Mouse (Mus musculus) mesoderm, embryonic 11.5 days (tissue): ENCODE results near the gene 1700029J07Rik.

Experiments
- DNase-seq: peaks from one replicate; pipeline ENCODE4 v3.0.0-alpha.2; 2012; ENCODE audit warnings: low read depth, low spot score

1700029J07Rik gene

DNA sequence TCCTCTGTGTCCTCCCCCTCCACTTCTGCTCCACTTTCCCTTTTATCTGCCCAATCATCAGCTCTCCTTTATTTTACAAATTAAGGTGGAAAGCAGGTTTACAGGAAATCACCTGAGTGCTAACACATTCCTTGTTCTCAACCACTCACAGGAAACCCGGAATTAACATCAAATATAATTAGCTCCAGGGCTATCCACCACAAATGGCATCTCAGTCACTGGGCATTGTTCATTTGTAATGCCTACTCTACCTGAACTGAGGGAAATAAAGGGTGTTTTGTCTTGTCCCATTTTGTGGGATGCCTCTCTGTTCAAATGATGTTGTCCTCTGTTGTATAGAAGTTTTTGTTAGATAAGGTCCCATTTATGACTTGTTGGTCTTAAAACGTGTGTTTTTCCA, 24.4 kb downstream of the 1700029J07Rik start:
- no peak for DNase-seq

DNA sequence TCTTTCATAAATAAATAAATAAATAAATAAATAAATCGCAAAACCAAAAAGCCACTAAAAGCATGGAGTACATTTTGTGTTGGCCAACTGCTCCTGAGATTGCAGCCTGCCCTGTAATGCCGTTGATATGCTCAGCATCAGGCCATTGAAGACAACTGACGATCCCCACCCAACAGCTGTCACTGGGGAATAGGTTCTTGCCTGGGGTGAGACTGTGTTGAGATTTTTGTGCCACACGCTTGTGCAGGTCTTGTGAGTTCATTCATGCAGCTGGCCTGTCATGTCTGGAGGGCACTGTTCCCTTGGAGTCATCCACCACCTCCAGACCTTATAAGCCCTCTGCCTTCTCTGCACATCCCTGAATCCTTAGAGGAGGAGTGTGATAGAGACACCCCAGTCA, 28.8 kb downstream of the 1700029J07Rik start:
- DNase-seq: no peak

DNA sequence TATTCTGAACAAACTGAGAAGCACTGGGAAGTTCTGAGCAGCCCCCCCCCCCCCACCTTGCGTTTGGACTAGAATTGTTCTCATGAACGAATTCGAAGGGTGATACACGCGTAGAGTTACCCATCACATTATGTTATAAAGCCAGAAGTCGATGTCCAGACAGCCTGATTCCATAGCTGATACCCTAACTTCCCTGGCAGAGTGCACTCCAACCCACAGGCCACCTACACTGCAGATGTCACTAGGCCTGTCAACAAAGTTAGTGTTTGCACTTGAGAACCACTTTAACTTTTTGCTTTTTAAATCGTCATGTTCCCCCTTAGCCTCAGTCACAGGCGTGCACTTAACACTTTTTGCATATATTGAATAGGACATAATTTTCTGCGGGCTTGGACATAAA, 38.1 kb downstream of the 1700029J07Rik start:
- DNase-seq: no peak

DNA sequence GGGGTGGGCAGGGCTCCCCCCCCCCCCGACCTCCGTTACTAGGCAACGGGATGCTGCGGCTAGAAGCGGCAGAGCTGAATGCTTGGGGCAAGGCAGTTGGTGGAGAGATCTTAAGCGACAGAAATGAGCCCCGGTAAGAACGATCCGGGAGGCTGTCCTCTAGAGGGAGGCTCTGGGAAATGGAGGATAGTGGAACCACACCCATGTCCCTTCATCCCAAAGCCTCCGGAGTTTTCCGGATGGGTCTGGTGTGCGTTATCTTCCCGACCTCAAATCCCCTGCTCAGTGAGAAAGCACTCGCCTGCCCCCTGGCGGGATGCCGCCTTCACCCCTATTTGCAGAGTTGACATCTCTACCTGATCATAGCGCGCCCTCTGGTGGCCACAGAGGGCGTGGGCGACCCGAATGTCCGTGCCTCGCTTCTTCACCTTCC, 40.5 kb downstream of the 1700029J07Rik start, which contains the start of gene Ccdc110:
Gene Ccdc110, plus strand, starts transcription at position 38 of the 433 bp plus-strand sequence.
- DNase-seq: peak; percentile 96

DNA sequence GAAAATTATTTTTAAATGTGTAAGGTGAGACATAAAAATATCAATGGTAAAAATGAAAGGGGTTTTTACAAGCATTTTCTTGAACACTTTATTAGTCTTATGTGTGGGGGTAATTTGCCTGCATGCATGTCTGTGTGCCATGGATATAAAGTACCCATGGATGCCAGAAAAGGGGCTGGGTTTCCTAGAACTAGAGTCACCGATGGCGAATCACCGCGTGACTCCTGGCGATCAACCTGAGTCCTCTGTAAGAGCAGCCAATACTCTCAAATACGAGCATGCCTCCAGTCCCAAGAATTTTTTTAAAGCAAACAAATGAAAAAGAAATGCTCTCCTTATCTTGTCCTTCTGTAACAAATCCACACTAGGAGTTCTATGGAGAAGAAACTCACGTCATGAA, 52.9 kb downstream of the 1700029J07Rik start:
- DNase-seq: no peak

DNA sequence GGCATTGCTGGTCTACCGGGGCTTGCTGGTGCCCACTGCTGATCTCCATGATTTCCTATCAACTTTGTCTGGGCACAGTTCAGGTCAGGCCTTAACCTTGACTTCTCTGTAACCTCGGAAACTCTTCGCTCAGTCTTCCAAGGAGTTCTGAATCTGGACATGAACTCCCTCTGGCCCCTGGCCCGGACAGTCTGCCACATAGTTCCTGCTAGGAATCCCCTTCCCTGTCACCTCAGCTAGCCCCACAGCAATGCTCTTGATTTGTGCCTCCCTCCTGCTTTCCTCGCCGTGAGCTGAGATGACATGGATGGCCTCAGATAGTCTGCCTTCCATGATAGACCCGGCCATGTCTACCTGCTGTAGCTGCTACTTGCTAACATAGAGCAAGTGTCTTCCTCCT, 54.7 kb downstream of the 1700029J07Rik start:
- DNase-seq: no peak

DNA sequence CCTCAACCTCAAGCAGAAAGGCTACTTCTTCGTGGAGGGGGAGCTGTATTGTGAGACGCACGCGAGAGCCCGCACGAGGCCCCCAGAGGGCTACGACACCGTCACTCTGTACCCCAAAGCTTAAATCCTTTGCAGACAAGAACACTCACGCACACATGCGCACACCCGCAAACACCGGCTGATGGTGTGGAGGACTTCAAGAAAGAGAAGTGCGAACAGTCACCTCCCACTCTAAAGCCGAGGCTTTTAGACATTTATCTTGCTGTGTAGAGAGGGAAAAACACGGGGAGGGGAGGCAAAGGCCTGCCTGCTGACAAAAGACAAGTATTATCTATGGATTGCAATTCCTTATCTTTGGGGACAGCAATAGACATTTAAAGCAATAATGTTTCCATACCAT, 56.2 kb downstream of the 1700029J07Rik start:
- DNase-seq: no peak

DNA sequence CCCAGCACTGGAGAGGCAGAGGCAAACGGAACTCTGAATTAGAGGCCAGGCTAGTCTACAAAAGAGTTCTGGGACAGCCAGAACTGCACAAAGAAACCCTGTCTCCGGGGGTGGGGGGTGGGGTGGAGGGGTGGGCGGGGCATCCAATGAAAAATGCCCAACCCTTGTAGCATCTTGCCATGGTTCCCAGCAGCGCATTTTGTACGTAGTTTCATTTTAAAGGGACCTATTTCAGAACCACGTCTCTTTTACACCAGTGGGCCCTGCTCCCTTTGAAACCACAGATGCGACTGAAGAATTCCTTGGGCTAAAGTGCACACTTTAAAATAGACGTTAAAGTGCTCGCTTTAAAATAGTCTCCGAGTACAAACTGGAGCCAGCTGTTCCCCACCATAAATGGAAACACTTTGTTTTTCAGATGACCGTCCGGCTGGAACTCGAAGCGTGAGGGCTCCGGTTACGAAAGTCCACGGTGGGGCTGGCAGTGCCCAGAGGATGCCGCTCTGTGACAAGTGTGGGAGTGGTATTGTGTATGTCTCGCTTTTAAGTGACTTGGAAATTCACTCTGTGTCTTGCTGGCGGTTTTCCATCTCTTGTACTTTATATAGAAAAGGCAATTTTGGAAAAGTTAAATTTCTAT, 57.9 kb downstream of the 1700029J07Rik start:
- DNase-seq: no peak

DNA sequence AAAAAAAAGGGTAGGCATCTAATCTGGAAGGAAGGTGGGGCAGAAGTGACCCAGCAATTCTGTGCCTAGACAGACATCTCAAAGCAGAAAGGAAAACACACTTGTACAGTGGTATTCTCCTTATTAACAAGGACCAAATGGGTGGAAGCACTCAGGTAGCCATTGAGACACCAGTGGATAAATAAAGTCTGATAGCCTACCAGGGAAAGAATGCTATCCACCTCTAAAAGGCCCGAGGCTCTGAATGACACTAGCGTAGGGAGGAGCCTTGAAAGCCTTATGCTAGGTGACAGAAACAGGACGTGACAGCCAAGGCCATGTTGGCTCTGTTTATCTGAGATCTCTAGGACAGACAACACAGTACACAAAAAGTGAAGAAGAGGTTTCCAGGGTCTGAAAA, 58.6 kb downstream of the 1700029J07Rik start:
- DNase-seq: no peak

DNA sequence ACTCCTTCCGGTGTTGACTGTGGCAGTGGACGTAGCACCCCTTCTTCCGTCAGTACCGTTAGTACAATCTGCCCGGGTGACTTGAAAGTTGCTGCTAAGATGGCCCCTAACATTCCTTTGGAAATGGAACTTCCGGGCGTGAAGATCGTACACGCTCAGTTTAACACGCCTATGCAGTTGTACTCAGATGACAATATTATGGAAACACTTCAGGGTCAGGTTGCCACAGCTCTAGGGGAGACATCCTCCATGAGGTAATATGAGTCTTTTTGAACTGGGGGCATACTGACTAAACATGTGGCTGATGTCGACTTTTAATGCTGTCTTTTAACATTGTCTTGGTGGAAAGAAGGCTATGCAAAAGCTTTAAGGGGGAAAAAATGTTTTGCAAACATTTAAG, 61.3 kb downstream of the 1700029J07Rik start:
- DNase-seq: no peak

DNA sequence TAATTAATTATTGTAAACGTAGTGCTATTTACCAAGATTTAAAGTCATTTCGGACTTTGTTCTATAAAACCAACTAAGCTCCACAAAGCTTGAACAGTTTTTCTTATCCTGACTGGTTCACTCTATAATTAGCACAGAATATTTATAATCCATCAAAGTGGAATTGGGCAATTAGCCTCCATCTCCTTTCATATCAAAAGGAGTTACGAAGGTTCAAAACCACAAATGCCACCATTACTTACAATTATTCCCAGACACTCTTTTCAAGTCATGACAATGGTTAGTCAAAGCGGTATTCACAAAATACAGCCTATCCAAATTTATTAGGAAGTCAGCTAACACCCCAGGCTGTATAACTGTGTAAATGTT, 68.8 kb downstream of the 1700029J07Rik start:
- no peak for DNase-seq

DNA sequence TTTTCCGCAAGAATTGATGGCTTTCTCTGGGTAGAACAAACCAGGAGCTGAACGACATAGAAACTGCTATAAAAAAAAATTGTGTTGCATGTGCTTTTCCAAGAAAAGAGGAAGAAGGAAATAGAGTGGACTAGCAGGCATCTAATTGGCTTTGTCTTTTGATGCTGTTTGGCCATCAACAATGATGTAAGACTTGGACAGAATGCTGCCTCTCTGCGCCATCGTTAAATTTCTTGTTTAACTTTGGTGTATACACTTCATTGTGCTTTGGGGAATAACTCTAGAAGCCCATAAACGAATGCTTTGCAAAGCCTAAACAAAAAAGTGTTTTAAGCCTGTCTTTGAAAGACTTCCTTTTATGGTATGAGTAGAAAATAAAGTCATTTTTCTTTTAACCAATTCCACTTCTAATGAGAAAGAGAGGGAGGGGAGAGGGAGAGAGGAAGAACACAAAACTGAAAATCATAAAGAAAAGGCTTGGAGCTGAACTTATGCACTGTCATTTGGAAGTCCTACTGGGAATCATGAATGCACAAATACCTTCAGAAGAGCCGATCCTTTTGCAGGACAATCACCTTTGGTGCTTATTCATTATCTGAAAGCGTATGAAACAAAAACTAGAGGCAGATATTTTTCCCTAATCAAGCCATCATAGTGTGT, 69.3 kb downstream of the 1700029J07Rik start:
- no peak for DNase-seq

DNA sequence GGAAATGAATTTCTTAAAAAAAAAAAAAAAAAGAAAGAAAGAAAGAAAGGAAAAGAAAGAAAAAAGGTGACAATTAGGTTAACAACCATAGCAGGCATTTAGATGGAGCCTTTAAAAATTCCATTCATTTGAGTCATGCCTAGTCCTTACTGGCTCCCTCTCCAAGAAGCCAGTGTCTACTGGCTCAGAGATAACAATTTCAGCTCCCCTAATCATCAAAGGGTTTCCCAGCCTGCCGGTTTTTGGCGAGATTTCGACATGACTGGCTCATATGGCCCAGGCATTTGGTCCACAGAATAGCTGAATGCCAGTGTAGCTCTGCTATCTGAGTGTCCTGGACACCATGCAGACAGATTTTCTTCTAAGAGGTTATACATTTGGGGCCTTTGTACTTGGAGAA, 71.4 kb downstream of the 1700029J07Rik start:
- no peak for DNase-seq
